Mouse (Mus musculus): ENCODE measurements around the gene Mgat4e. TPM values are rescaled to one million over a fixed set of nuclear protein-coding genes. Genes with fewer than 3 reads are reported as not detected.

The Mgat4e gene
- polyA plus RNA-seq (2012; rRNA removed): 0.07 TPM in 1 of 2 replicates, not detected in the other

DNA sequence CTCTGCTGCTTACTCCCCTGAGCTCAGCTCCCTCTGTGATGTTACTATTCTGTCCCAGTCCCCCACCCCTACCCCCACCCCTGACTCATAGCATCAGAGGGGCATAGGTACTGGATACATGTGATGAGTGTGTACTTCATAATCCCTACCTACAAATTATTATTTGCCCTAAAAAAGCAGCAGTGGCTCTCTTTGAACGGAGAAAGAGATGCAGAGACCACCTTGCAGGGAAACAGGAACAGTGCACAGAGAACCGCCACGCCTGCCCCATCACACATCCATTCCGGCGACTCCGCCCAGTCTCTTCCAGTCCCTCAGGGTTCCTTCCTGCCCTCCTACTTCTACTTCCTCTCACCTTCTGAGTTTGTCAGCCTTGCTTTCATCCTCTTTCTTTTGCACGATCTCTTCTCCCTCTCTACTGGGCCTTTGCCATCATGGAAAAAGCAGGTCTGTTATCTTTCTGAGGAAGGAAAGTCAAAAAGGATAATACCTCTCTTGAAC is at the start of gene Mgat4e:
TSS of gene Mgat4e (minus strand) at position 51 of the 501 bp plus-strand sequence.

DNA sequence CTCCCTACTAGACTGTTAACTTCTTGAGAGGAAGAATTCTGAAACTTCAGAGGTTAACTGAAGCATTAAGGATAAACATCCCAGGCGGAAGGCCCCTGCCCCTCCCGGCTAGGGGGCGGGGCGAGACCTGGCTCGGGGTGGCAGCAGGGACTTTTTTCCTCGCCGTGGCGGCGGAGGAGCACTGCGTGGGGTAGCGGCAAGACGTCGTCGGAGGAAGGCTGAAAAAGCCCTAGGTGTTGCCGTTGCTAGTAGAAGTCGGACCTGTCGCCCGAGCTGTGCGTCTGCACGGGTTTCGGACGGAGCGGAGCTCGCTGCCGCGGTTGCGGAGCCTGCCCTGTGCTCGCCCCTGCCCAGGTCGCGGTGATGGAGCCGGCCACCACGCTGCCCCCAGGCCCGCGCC is 10.5 kb upstream of the Mgat4e start, which contains the start of gene Kdm5b:
TSS of gene Kdm5b (plus strand) at position 196 of the 400 bp plus-strand sequence.

DNA sequence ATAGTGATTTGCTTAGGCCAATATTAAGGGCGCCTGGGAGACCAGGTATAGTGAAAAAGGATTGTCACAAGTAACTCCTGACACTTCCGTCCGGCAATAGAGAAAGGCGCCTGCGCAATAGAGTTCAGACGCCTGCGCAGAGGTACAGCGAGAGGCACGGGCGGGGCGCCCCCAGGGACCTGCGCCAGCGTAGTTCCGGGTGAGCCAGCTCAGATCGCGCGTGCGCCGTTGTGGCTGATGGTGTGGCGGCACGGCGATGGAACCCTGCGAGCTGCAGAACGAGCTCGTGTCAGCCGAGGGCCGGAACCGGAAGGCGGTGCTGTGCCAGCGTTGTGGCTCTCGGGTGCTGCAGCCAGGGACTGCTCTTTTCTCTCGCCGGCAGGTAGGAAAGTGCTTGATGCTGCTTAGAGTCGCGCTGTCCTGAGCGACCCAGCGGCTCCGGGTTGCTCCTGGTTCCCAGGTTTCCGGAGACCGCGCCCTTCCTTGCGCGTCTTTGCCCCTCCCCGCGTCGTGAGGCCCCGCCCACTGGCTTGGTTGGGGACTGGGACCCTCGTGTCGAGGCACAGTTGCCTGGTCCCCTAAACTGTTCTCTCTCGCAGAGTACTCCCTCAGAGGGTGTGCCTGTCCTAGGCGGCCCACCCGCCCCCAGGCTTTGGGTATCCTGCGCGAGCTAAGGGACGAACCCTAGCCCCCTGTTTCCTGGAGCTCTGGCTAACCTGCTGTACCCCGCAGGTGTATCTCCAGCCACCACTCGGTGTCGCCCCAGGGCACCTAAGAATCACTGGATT is 54.9 kb downstream of the Mgat4e start, which contains the start of gene Rabif:
TSS of gene Rabif (plus strand) at position 221 of the 788 bp plus-strand sequence.

Other genes starting within 250 kb of the Mgat4e start
- gene Ppfia4, start 216.8 kb downstream of the Mgat4e start, polyA plus RNA-seq (2012; rRNA removed): 6.8 and 11.6 TPM in 2 replicates
- gene Tmem183a, start 187.7 kb downstream of the Mgat4e start, polyA plus RNA-seq (2012; rRNA removed): 96.1 and 114 TPM in 2 replicates
- not detected in 2 replicates for gene 4933406M09Rik, start 163.7 kb downstream of the Mgat4e start, polyA plus RNA-seq (2012; rRNA removed)
- 22.7 and 30.1 TPM in 2 replicates for gene Cyb5r1, start 144.1 kb downstream of the Mgat4e start, polyA plus RNA-seq (2012; rRNA removed)
- 44.2 and 57.9 TPM in 2 replicates for gene Adipor1, start 134.3 kb downstream of the Mgat4e start, polyA plus RNA-seq (2012; rRNA removed)
- 22.9 and 25.2 TPM in 2 replicates for gene Klhl12, start 94.2 kb downstream of the Mgat4e start, polyA plus RNA-seq (2012; rRNA removed)
- 16.9 and 23.8 TPM in 2 replicates for gene Rabif, start 55.0 kb downstream of the Mgat4e start, polyA plus RNA-seq (2012; rRNA removed)
- gene Kdm5b, start 10.5 kb upstream of the Mgat4e start, polyA plus RNA-seq (2012; rRNA removed): 48.1 and 53.2 TPM in 2 replicates
- 3.0 and 3.2 TPM in 2 replicates for gene Syt2, start 97.0 kb upstream of the Mgat4e start, polyA plus RNA-seq (2012; rRNA removed)